Mouse (Mus musculus) heart, adult 2 months (tissue): ENCODE measurements around the gene Pknox1. TPM values are rescaled to one million over a fixed set of nuclear protein-coding genes. Genes with fewer than 3 reads are reported as not detected.

Experiments
- DNase-seq, 2 experiments: peaks; one replicate each; pipeline ENCODE4 v3.0.0; 2021
- H3K27ac ChIP-seq: fragments of 200-600 bp; 2 replicates; pipeline ENCODE4 v1.8.1; 2022
- H3K27me3 ChIP-seq: fragments of 200-500 bp; 2 replicates; pipeline ENCODE4 v1.6.1; 2012; ENCODE audit warnings: mild to moderate bottlenecking, low read length, inconsistent platforms, mixed read lengths; ENCODE audit not compliant: control insufficient read depth, insufficient read depth
- H3K36me3 ChIP-seq: fragments of 200-500 bp; 2 replicates; pipeline ENCODE4 v1.6.1; 2012; ENCODE audit warnings: low read length, inconsistent platforms; ENCODE audit not compliant: control insufficient read depth, insufficient read depth
- H3K4me1 ChIP-seq: fragments of 200-500 bp; 2 replicates; pipeline ENCODE4 v1.6.1; 2011; ENCODE audit warnings: low read length; ENCODE audit not compliant: control insufficient read depth, insufficient read depth
- H3K4me3 ChIP-seq: fragments of 200-600 bp; 2 replicates; pipeline ENCODE4 v1.8.1; 2022
- H3K79me2 ChIP-seq: fragments of 200-500 bp; replicated peaks from 2 replicates; pipeline ENCODE4 v1.6.1; 2012; ENCODE audit warnings: mild to moderate bottlenecking, inconsistent platforms, low read length, moderate library complexity, mixed read lengths; ENCODE audit not compliant: control insufficient read depth, insufficient read depth
- H3K9ac ChIP-seq: fragments of 200-500 bp; 2 replicates; pipeline ENCODE4 v1.6.1; 2012; ENCODE audit warnings: low read depth, mild to moderate bottlenecking, control low read depth, inconsistent platforms, low read length, mixed read lengths
- CTCF ChIP-seq: fragments of 200-600 bp; IDR thresholded peaks from 2 replicates; pipeline ENCODE4 v1.8.1; 2022; ENCODE audit warnings: antibody characterized with exemption, mild to moderate bottlenecking, moderate library complexity
- EP300 ChIP-seq: fragments of 200-500 bp; IDR thresholded peaks from 2 replicates; pipeline ENCODE4 v1.6.1; 2011; ENCODE audit warnings: low read depth, low read length, control low read depth; ENCODE audit not compliant: insufficient read depth
- POLR2A ChIP-seq: fragments of 200-500 bp; IDR thresholded peaks from 2 replicates; pipeline ENCODE4 v1.6.1; 2011; ENCODE audit warnings: mild to moderate bottlenecking, low read depth, low read length, control low read depth; ENCODE audit not compliant: insufficient read depth
- WGBS: fragments of 180-500 bp; shearing (Covaris S2); methylation state at CpG from one replicate; pipeline ENCODE4 v1.1.7; 2018; 5-methylcytosine and 5-hydroxymethylcytosine counted together
- intact Hi-C: fragments of 180-260 bp; cut with DNase I; formaldehyde crosslinking; loops from one replicate; pipeline ENCODE4 v1.15.1; 2025
- microRNA-seq, 2 experiments: library from miRNA; unstranded; fragments of <30 nt; microRNA quantifications; one replicate each; pipeline ENCODE4 v1.2.0; 2021
- polyA plus RNA-seq: library from polyadenylated mRNA; depleted of rRNA; stranded (reverse); fragments of >200 nt; gene quantifications from 2 replicates; pipeline ENCODE4 v1.2.3, GENCODE M21; 2012; rRNA removed
- total RNA-seq, 2 experiments: library from RNA; stranded (reverse); gene quantifications; 2 replicates each; pipeline ENCODE4 v1.2.3; 2021

The Pknox1 gene
- total and polyA plus RNA-seq, 3 experiments: 6.8 to 13.1 (median 9.3) TPM

DNA sequence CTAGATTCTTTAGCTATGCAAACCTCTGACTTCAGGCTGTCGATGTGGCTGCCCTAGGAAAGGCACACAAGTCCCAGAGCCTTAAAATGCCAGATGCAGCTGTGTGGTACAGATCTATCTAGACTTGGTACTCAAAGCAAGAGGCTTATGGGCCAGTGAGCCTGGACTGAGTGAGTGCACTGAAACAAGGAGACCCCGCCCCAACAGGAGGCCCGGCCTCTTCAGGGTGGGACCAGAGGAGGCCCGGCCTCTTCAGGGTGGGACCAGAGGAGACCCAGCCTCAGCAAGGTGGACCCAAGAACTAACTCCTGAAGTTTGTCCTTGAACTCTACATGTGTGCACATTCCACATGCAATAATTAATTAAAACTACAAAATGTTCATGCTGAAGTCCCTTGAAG is 78.4 kb downstream of the Pknox1 start:
- Histone ChIP-seq H3K9ac (no peak overlapping the region), H3K79me2 (no peaks in the 10 kb centered on the region), H3K4me1 (no peaks in the 10 kb centered on the region), H3K27me3 (no peaks in the 10 kb centered on the region), H3K36me3 (no peaks in the 10 kb centered on the region), H3K4me3 (no peak overlapping the region), H3K27ac (no peak overlapping the region)
- TF ChIP-seq EP300: no peak
- TF ChIP-seq CTCF: no peak
- no peak for TF ChIP-seq POLR2A
- no peak for DNase-seq
- intact Hi-C loops: no loop called here
- 77% methylated on average over 4 of the region's 4 CpGs for WGBS

DNA sequence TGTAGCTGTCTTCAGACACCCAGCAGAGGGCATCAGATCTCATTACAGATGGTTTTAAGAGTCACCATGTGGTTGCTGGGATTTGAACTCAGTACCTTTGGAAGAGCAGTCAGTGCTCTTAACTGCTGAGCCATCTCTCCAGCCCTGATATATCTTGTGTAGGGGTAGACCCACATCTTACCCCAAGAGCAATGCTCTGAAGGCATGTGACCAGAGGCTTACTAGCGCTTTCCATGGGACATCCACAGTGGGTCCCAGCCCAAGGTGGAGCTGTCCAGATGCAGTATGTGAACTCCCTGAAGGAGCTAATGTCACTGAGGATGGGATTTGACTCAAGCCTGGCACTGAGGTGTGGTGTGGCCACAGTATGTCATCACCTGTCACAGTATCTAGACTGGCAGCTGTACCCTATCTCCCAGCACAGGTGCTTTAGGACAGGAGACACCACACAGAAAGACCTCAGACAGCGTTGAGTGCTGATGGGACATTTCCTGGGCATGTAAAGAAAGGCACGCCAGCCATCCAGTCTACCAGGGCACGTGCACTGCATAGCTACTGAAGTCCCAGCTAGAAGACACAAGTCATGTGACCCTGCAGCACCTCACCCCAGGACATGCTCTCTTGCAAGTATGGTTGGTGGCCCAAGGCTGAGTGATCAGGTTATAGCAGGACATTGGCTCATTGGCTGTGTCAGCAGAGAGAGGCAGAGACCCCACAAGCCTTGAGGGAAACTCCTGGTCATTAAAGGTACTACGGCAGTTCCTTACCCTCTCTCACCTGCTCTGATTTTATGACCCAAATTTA is 81.9 kb downstream of the Pknox1 start:
- WGBS: 87% methylated on average over 5 of the region's 5 CpGs
- TF ChIP-seq EP300 (no peak), CTCF (no peak), POLR2A (no peak)

DNA sequence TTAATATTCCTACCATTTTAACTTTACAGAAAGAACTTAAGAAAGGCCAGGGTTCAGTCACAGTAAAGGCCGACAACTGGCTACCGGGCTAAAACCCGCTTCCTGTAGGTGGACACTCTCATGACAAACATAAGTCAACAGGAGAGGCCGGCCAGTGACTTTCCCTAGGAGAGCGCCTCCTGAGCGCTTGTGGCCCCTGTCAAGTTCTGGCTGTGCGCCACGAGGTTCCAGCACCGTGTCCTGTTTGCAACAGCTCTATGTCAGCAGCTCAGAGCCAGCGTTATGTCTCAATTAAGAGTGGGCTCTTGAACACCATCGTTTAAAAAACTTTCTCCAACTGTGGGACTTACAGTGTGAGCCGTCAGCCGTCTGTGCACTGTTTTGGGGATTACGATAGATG is 87.6 kb downstream of the Pknox1 start:
- TF ChIP-seq CTCF (no peak), EP300 (no peak), POLR2A (no peak)
- peak in 1 of 2 experiments; percentile 21 for DNase-seq
- no peaks in the 10 kb centered on the region for H3K27me3 ChIP-seq
- intact Hi-C loops: loop anchor here (10.0 kb wide), 1 partner anchor 637 kb away; no protein-coding TSS in a partner anchor
- no peak overlapping the region for H3K9ac ChIP-seq
- WGBS: 60% methylated on average over 14 of the region's 14 CpGs
- H3K4me3 ChIP-seq: no peak overlapping the region
- no peak overlapping the region for H3K27ac ChIP-seq
- H3K4me1 ChIP-seq: peaks cover 5% of the 10 kb centered on the region
- peaks cover 13% of the 10 kb centered on the region for H3K36me3 ChIP-seq
- peaks cover 1% of the 10 kb centered on the region; the same call in 1 of the 2 replicates for H3K79me2 ChIP-seq

More for the DNA sequence above, 81.9 kb downstream of the Pknox1 start:
- H3K79me2 ChIP-seq: no peaks in the 10 kb centered on the region
- no peaks in the 10 kb centered on the region for H3K27me3 ChIP-seq
- DNase-seq: no peak
- no peak overlapping the region for H3K9ac ChIP-seq
- no peak overlapping the region for H3K27ac ChIP-seq
- intact Hi-C loops: no loop called here
- H3K36me3 ChIP-seq: no peaks in the 10 kb centered on the region; the same call in 1 of the 2 replicates
- H3K4me3 ChIP-seq: no peak overlapping the region
- H3K4me1 ChIP-seq: no peaks in the 10 kb centered on the region

GRCm38 (mm10) chr17:31653277-31653676 is 88.7 kb downstream of the Pknox1 start:
- no peak overlapping the region for H3K9ac ChIP-seq
- H3K4me1 ChIP-seq: peaks cover 8% of the 10 kb centered on the region
- no peak overlapping the region for H3K27ac ChIP-seq
- TF ChIP-seq EP300 (no peak), CTCF (no peak), POLR2A (no peak)
- no peak for DNase-seq
- no peaks in the 10 kb centered on the region for H3K27me3 ChIP-seq
- 88% methylated on average over 6 of the region's 6 CpGs for WGBS
- H3K4me3 ChIP-seq: no peak overlapping the region
- H3K79me2 ChIP-seq: peaks cover 4% of the 10 kb centered on the region; the same call in 1 of the 2 replicates
- intact Hi-C loops: loop anchor here (10.0 kb wide), 1 partner anchor 638 kb away; no protein-coding TSS in a partner anchor
- peaks cover 19% of the 10 kb centered on the region for H3K36me3 ChIP-seq

DNA sequence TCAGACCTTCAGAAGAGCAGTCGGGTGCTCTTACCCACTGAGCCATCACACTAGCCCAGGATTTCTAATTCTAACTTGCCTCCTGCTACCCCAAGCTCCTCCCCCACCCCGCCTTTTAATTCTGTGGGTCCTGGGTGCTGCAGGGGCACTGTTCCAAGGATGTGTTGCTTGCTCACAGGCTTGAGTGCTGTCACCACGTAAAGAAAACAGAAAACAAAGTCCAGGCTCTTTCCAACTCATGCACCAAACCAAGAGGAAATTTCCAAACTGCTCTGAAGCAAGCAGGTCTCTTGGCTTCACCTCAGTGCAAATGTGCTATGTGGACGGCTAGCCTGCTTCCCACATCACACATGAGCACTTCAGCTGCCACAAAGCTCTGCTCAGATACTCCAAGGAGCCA is 90.8 kb downstream of the Pknox1 start:
- peaks cover 19% of the 10 kb centered on the region for H3K36me3 ChIP-seq

DNA sequence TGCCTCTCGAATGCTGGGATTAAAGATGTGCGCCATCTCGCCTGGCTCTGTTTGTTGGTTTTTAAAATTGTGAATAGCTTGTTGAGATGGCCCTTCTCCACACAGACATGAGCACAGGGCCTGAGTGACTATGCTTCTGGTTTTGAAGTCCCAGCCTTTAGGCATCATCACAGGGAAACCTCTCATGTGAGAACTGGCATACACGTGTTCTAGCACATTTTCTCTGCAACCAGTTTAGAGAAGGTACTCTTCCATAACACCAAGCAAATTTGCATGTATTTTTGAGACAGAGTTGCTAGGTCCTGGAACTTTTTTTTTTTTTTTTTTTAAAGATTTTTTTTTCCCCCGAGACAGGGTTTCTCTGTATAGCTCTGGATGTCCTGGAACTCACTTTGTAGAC is 92.1 kb downstream of the Pknox1 start:
- Histone ChIP-seq H3K79me2 (peaks cover 4% of the 10 kb centered on the region; the same call in 1 of the 2 replicates), H3K4me1 (peaks cover 9% of the 10 kb centered on the region), H3K4me3 (no peak overlapping the region), H3K27me3 (no peaks in the 10 kb centered on the region), H3K27ac (no peak overlapping the region), H3K36me3 (peaks cover 19% of the 10 kb centered on the region), H3K9ac (no peak overlapping the region)
- WGBS: 84% methylated on average over 5 of the region's 5 CpGs
- no peak for DNase-seq
- TF ChIP-seq EP300: no peak
- TF ChIP-seq POLR2A: no peak
- TF ChIP-seq CTCF: no peak
- intact Hi-C loops: loop anchor here (5.0 to 10.0 kb wide), 4 partner anchors 89 to 642 kb away; no protein-coding TSS in a partner anchor

More for the DNA sequence above, 90.8 kb downstream of the Pknox1 start:
- DNase-seq: no peak
- intact Hi-C loops: loop anchor here (5.0 to 10.0 kb wide), 4 partner anchors 88 to 641 kb away; no protein-coding TSS in a partner anchor
- TF ChIP-seq CTCF: no peak
- TF ChIP-seq POLR2A: no peak
- no peak for TF ChIP-seq EP300
- Histone ChIP-seq H3K4me1 (peaks cover 9% of the 10 kb centered on the region), H3K27ac (no peak overlapping the region), H3K79me2 (peaks cover 4% of the 10 kb centered on the region; the same call in 1 of the 2 replicates), H3K27me3 (no peaks in the 10 kb centered on the region), H3K4me3 (no peak overlapping the region), H3K9ac (no peak overlapping the region)
- 55% methylated on average over 4 of the region's 4 CpGs for WGBS

Small RNA genes within 50 kb of the gene (microRNA-seq; reads per million reads assigned to microRNA genes)
- gene Gm24970: 0 to 0.39 reads per million in 2 experiments

Other genes with a start within 250 kb of the Pknox1 start
- 1 to 10 TPM; 3.2 to 4.0 TPM for gene Pde9a, start 178.5 kb upstream of the Pknox1 start, total RNA-seq
- gene Pde9a, start 178.5 kb upstream of the Pknox1 start, polyA plus RNA-seq: 10.4 and 12.1 TPM in 2 replicates
- 1 to 10 TPM; 5.2 to 5.6 TPM for gene Wdr4, start 44.8 kb upstream of the Pknox1 start, total RNA-seq
- 9.8 and 9.9 TPM in 2 replicates for gene Wdr4, start 44.8 kb upstream of the Pknox1 start, polyA plus RNA-seq
- 1,000 to 10,000 TPM; 1,326 to 1,509 TPM for gene Ndufv3, start 44.6 kb upstream of the Pknox1 start, total RNA-seq
- gene Ndufv3, start 44.6 kb upstream of the Pknox1 start, polyA plus RNA-seq: 764 and 972 TPM in 2 replicates
- gene Cbs, start 72.5 kb downstream of the Pknox1 start, total RNA-seq: 1 to 10 TPM; 2.4 to 7.0 TPM
- gene Cbs, start 72.5 kb downstream of the Pknox1 start, polyA plus RNA-seq: 0.94 and 1.3 TPM in 2 replicates
- 10 to 100 TPM; 71.9 to 72.5 TPM for gene U2af1, start 94.2 kb downstream of the Pknox1 start, total RNA-seq
- gene U2af1, start 94.2 kb downstream of the Pknox1 start, polyA plus RNA-seq: 32.6 and 52.6 TPM in 2 replicates
- gene Cryaa, start 113.1 kb downstream of the Pknox1 start, total RNA-seq: not detected
- gene Cryaa, start 113.1 kb downstream of the Pknox1 start, polyA plus RNA-seq: 0.31 TPM in 1 of 2 replicates, not detected in the other